Mouse (Mus musculus): ENCODE results near the gene Sema5b.

Gene Sema5b

GRCm38 (mm10) chr16:35541117-35541641 is at the start of gene Sema5b:
Gene Sema5b, plus strand, starts transcription at chr16:35541145.
- DNase-seq (ENCODE audit: extremely low spot score, low read depth, low spot score), result no peak

GRCm38 (mm10) chr16:35500342-35500741 is 40.6 kb upstream of the Sema5b start:
- no peak for DNase-seq (ENCODE audit: extremely low spot score, low read depth, low spot score)

- no peak for DNase-seq (ENCODE audit: extremely low spot score, low read depth, low spot score)
Measured at GRCm38 (mm10) chr16:35501106-35501760, 39.7 kb upstream of the Sema5b start.

- DNase-seq (ENCODE audit: extremely low spot score, low read depth, low spot score), result no peak
Measured at GRCm38 (mm10) chr16:35502456-35502855, 38.5 kb upstream of the Sema5b start.

- DNase-seq (ENCODE audit: extremely low spot score, low read depth, low spot score), result no peak
Measured at GRCm38 (mm10) chr16:35504266-35504665, 36.7 kb upstream of the Sema5b start.

GRCm38 (mm10) chr16:35505786-35506185 is 35.2 kb upstream of the Sema5b start:
- DNase-seq (ENCODE audit: extremely low spot score, low read depth, low spot score), result no peak

- DNase-seq (ENCODE audit: extremely low spot score, low read depth, low spot score), result no peak
Measured at GRCm38 (mm10) chr16:35508581-35508980, 32.4 kb upstream of the Sema5b start.

GRCm38 (mm10) chr16:35509331-35510070 is 31.4 kb upstream of the Sema5b start:
- no peak for DNase-seq (ENCODE audit: extremely low spot score, low read depth, low spot score)

GRCm38 (mm10) chr16:35515977-35516612 is 24.9 kb upstream of the Sema5b start:
- no peak for DNase-seq (ENCODE audit: extremely low spot score, low read depth, low spot score)

GRCm38 (mm10) chr16:35517976-35518951 is 22.7 kb upstream of the Sema5b start:
- DNase-seq (ENCODE audit: extremely low spot score, low read depth, low spot score), result no peak

GRCm38 (mm10) chr16:35519245-35519644 is 21.7 kb upstream of the Sema5b start:
- no peak for DNase-seq (ENCODE audit: extremely low spot score, low read depth, low spot score)

- DNase-seq (ENCODE audit: extremely low spot score, low read depth, low spot score), result no peak
Measured at GRCm38 (mm10) chr16:35524200-35524599, 16.7 kb upstream of the Sema5b start.

- no peak for DNase-seq (ENCODE audit: extremely low spot score, low read depth, low spot score)
Measured at GRCm38 (mm10) chr16:35534630-35535029, 6.3 kb upstream of the Sema5b start.

GRCm38 (mm10) chr16:35537651-35538050 is 3.3 kb upstream of the Sema5b start:
- DNase-seq (ENCODE audit: extremely low spot score, low read depth, low spot score), result no peak

GRCm38 (mm10) chr16:35539041-35539440 is 1.9 kb upstream of the Sema5b start:
- DNase-seq (ENCODE audit: extremely low spot score, low read depth, low spot score), result no peak

- peak; percentile 88 for DNase-seq (ENCODE audit: extremely low spot score, low read depth, low spot score)
Measured at GRCm38 (mm10) chr16:35540333-35541116, 420 bp upstream of the Sema5b start.

GRCm38 (mm10) chr16:35541661-35542420 is 896 bp downstream of the Sema5b start:
- no peak for DNase-seq (ENCODE audit: extremely low spot score, low read depth, low spot score)

GRCm38 (mm10) chr16:35542421-35542780 is 1.5 kb downstream of the Sema5b start:
- DNase-seq (ENCODE audit: extremely low spot score, low read depth, low spot score), result no peak

- no peak for DNase-seq (ENCODE audit: extremely low spot score, low read depth, low spot score)
Measured at GRCm38 (mm10) chr16:35545723-35546122, 4.8 kb downstream of the Sema5b start.
